Mouse (Mus musculus): ENCODE results near the gene Treml2. TPM values are rescaled to one million over a fixed set of nuclear protein-coding genes. Genes with fewer than 3 reads are reported as not detected.

Treml2 gene
- polyA plus RNA-seq, 1 experiment from 2014 or later: 3.4 TPM

Other genes with a start within 250 kb of the Treml2 start
- not detected in 2 replicates for gene 1700067P10Rik, start 210.2 kb upstream of the Treml2 start, polyA plus RNA-seq (2015; fragmentation: Nextera tagmentation; extraction: Ambion mirVana)
- 0.99 and 1.5 TPM in 2 replicates for gene 9830107B12Rik, start 153.2 kb upstream of the Treml2 start, polyA plus RNA-seq (2015; fragmentation: Nextera tagmentation; extraction: Ambion mirVana)
- 1.1 and 1.2 TPM in 2 replicates for gene A530064D06Rik, start 132.2 kb upstream of the Treml2 start, polyA plus RNA-seq (2015; fragmentation: Nextera tagmentation; extraction: Ambion mirVana)
- 1.6 TPM in 2 replicates for gene Trem1, start 66.7 kb upstream of the Treml2 start, polyA plus RNA-seq (2015; fragmentation: Nextera tagmentation; extraction: Ambion mirVana)
- gene Trem3, start 51.7 kb upstream of the Treml2 start, polyA plus RNA-seq (2015; fragmentation: Nextera tagmentation; extraction: Ambion mirVana): 9.0 TPM in 2 replicates
- 4.6 and 5.0 TPM in 2 replicates for gene Treml4, start 35.2 kb upstream of the Treml2 start, polyA plus RNA-seq (2015; fragmentation: Nextera tagmentation; extraction: Ambion mirVana)
- 4.0 and 4.1 TPM in 2 replicates for gene B430306N03Rik, start 16.6 kb downstream of the Treml2 start, polyA plus RNA-seq (2015; fragmentation: Nextera tagmentation; extraction: Ambion mirVana)
- 2.7 and 3.0 TPM in 2 replicates for gene Trem2, start 46.9 kb downstream of the Treml2 start, polyA plus RNA-seq (2015; fragmentation: Nextera tagmentation; extraction: Ambion mirVana)
- 14.5 and 15.3 TPM in 2 replicates for gene Treml1, start 60.4 kb downstream of the Treml2 start, polyA plus RNA-seq (2015; fragmentation: Nextera tagmentation; extraction: Ambion mirVana)
- gene Nfya, start 110.4 kb downstream of the Treml2 start, polyA plus RNA-seq (2015; fragmentation: Nextera tagmentation; extraction: Ambion mirVana): 6.6 and 7.0 TPM in 2 replicates
- 41.5 and 42.2 TPM in 2 replicates for gene Oard1, start 110.5 kb downstream of the Treml2 start, polyA plus RNA-seq (2015; fragmentation: Nextera tagmentation; extraction: Ambion mirVana)
- gene Apobec2, start 133.4 kb downstream of the Treml2 start, polyA plus RNA-seq (2015; fragmentation: Nextera tagmentation; extraction: Ambion mirVana): 2.5 and 4.3 TPM in 2 replicates
- gene Tspo2, start 152.0 kb downstream of the Treml2 start, polyA plus RNA-seq (2015; fragmentation: Nextera tagmentation; extraction: Ambion mirVana): 193 and 203 TPM in 2 replicates
- gene Unc5cl, start 155.4 kb downstream of the Treml2 start, polyA plus RNA-seq (2015; fragmentation: Nextera tagmentation; extraction: Ambion mirVana): 4.2 and 4.3 TPM in 2 replicates